ENCODE assay signal across 17 mouse cellular contexts in the genomic region with DNA sequence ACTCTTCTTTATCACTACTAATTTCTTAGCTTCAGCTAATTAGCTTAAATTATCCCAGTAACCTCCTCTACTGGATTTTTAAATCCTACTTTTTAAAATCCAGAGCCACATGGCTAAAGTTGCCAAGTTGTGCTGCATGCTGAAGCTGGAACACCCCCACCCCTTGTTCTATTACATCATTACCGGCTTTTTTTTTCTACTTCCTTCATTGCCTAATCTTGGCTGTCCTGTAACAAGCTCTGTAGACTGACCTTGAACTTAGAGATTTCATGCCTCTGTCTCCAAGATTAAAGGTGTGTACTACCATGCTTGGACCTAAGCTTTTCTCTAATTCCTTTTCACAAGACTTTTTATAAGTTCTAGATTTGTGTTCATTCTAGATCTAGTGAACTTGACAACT. TPM values are rescaled to one million over a fixed set of nuclear protein-coding genes. Genes with fewer than 3 reads are reported as not detected.
DNase-seq lines count a peak whose midpoint lies in the region; ATAC-seq lines count a peak whose summit lies in the region.
"Had no signal": no experiment of that assay in that cellular context is flagged by ENCODE, and none has a peak within 500 bp of the region (broad histone marks: within the 10 kb centered on the region; RNA-seq: fewer than 3 reads in every experiment).

No protein-coding gene starts in this region.

- peak; percentile 36 for DNase-seq in 416B (ENCODE audit: low read depth)
- DNase-seq in adrenal gland, adult 8-10 months: no peak
- no peak for DNase-seq in right cerebral cortex, postnatal 10 days (ENCODE audit: low spot score in 2 of 2)
- DNase-seq: adrenal gland, adult 2 months; adrenal gland, postnatal 14 days; adrenal gland, postnatal 36 days; B cell, adult 2 months; cerebellum, adult 11-12 months; cerebellum, adult 2 months; cerebellum, adult 9-10 months; cerebellum, postnatal 10 days; cerebellum, postnatal 25 days had no signal

- ATAC-seq in granulocyte monocyte progenitor cell, adult 5-6 weeks (replicated peaks; ENCODE audit: poor library complexity, severe bottlenecking): peak; percentile 86
- peak; percentile 69 for ATAC-seq in megakaryocyte progenitor cell, adult 5-6 weeks (replicated peaks; ENCODE audit: poor library complexity)
- ATAC-seq: CD4-positive, CD25-positive, alpha-beta regulatory T cell, adult 4 months; forebrain, embryonic 14.5 days; forebrain, embryonic 16.5 days had no signal

RNA-seq across cellular contexts. Expression of gene Gm6377, which starts 32.2 kb away (rescaled TPM):
- total RNA-seq in granulocyte monocyte progenitor cell, adult 5-6 weeks (2014; fragmentation: Nextera tagmentation): 0.28 TPM in 1 of 2 replicates, not detected in the other
- total RNA-seq in granulocyte monocyte progenitor cell, adult 5-6 weeks (2017): 0.34 and 0.52 TPM in 2 replicates
- total RNA-seq in megakaryocyte progenitor cell, adult 5-6 weeks (2015): 0.79 and 1.0 TPM in 2 replicates
- total RNA-seq in megakaryocyte progenitor cell, adult 5-6 weeks (2017): 0.84 and 2.4 TPM in 2 replicates
- total RNA-seq in adrenal gland, adult 8-10 months (2022): under 1 TPM; 0.31 to 0.92 (median 0.38) TPM
- total RNA-seq: adrenal gland, postnatal 14 days had no signal
